Mouse (Mus musculus) heart, postnatal 0 days (tissue): ENCODE measurements around the gene B4galt1. TPM values are rescaled to one million over a fixed set of nuclear protein-coding genes. Genes with fewer than 3 reads are reported as not detected.

Source experiments
- ATAC-seq: fragments of 200-750 bp; cut with Nextera tagmentation; 2 replicates; pipeline ENCODE4 v1.8.0; 2017; ENCODE audit warnings: low read depth, moderate number of reproducible peaks, moderate library complexity; ENCODE audit not compliant: insufficient read depth
- DNase-seq: peaks from one replicate; pipeline ENCODE4 v3.0.0-alpha.2; 2016; ENCODE audit warnings: low spot score
- H3K27ac ChIP-seq: fragments of 300-500 bp; sonication (generic); 2 replicates; pipeline ENCODE4 v1.5.1; 2014; ENCODE audit warnings: low read depth, mild to moderate bottlenecking
- H3K27me3 ChIP-seq: fragments of 300-500 bp; sonication (generic); 2 replicates; pipeline ENCODE4 v1.6.1; 2014; ENCODE audit warnings: low read length, mixed read lengths; ENCODE audit not compliant: control insufficient read depth, insufficient read depth
- H3K36me3 ChIP-seq: fragments of 300-500 bp; sonication (generic); replicated peaks from 2 replicates; pipeline ENCODE4 v1.6.1; 2014; ENCODE audit warnings: low read length, mixed read lengths; ENCODE audit not compliant: control insufficient read depth, insufficient read depth
- H3K4me1 ChIP-seq: fragments of 300-500 bp; sonication (generic); 2 replicates; pipeline ENCODE4 v1.6.1; 2014; ENCODE audit warnings: antibody characterized with exemption; ENCODE audit not compliant: control insufficient read depth, insufficient read depth
- H3K4me2 ChIP-seq: fragments of 300-500 bp; sonication (generic); 2 replicates; pipeline ENCODE4 v1.6.1; 2014; ENCODE audit warnings: low read depth, mild to moderate bottlenecking, low read length, moderate library complexity
- H3K4me3 ChIP-seq: fragments of 300-500 bp; sonication (generic); 2 replicates; pipeline ENCODE4 v1.5.1; 2014; ENCODE audit warnings: low read depth, low read length
- H3K9ac ChIP-seq: fragments of 300-500 bp; sonication (generic); replicated peaks from 2 replicates; pipeline ENCODE4 v1.6.1; 2014; ENCODE audit warnings: low read depth, low read length, mixed read lengths
- H3K9me3 ChIP-seq: fragments of 300-500 bp; sonication (generic); replicated peaks from 2 replicates; pipeline ENCODE4 v1.6.1; 2016; ENCODE audit warnings: low read length; ENCODE audit not compliant: control insufficient read depth
- CTCF ChIP-seq: IDR thresholded peaks from 2 replicates; pipeline ENCODE4 v1.5.1; 2016; ENCODE audit warnings: antibody characterized with exemption, control low read depth, low read depth
- EP300 ChIP-seq: IDR thresholded peaks from 2 replicates; pipeline ENCODE4 v1.6.1; 2016; ENCODE audit warnings: antibody characterized with exemption, low read depth
- WGBS: fragments of 180-500 bp; shearing (Covaris S2); extraction: QIAGEN DNeasy Blood & Tissue Kit; methylation state at CpG from one replicate; pipeline ENCODE4 v1.1.7; 2014; 5-methylcytosine and 5-hydroxymethylcytosine counted together
- polyA plus RNA-seq: library from polyadenylated mRNA; unstranded; fragments of >200 nt; fragmentation: Nextera tagmentation; extraction: Ambion mirVana; gene quantifications from 2 replicates; pipeline ENCODE4 v1.2.1, GENCODE M21; 2015
- total RNA-seq: library from RNA; depleted of rRNA; stranded (reverse); fragments of >200 nt; gene quantifications from 2 replicates; pipeline ENCODE4 v1.2.3, GENCODE M21; 2014; ENCODE audit warnings: low replicate concordance

Gene B4galt1
- total and polyA plus RNA-seq, 2 experiments from 2014 or later, result 49.6 to 125 TPM

DNA sequence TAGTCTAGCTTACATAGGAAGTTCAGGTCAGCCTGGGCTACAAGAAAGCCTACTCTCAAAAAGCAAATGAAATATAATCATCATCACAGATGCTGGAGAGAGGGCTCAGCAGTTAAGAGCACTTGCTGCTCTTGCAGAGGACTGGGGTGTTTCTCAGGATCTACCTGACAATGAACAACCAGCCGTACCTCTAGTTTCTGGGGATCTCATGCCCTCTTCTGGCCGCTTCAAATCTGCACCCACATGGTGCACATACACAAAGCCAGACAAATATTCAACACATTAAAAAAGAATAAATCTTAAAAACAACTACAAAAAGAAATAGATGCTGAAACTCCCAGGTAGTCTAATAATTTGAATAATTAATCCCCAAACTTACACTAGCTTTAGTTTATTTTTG is 41.8 kb upstream of the B4galt1 start:
- Histone ChIP-seq H3K4me1 (no peaks in the 10 kb centered on the region), H3K9ac (no peak overlapping the region), H3K4me3 (no peak overlapping the region), H3K27me3 (no peaks in the 10 kb centered on the region), H3K27ac (no peak overlapping the region), H3K36me3 (no peaks in the 10 kb centered on the region), H3K4me2 (no peak overlapping the region), H3K9me3 (0 out of 2 replicates have a peak, but pooled peaks cover 5% of the 10 kb centered on the region)
- no peak for TF ChIP-seq EP300
- TF ChIP-seq CTCF, result no peak
- whole genome bisulfite sequencing, result 87% methylated on average over 2 of the region's 2 CpGs
- no peak for ATAC-seq
- DNase-seq, result no peak

DNA sequence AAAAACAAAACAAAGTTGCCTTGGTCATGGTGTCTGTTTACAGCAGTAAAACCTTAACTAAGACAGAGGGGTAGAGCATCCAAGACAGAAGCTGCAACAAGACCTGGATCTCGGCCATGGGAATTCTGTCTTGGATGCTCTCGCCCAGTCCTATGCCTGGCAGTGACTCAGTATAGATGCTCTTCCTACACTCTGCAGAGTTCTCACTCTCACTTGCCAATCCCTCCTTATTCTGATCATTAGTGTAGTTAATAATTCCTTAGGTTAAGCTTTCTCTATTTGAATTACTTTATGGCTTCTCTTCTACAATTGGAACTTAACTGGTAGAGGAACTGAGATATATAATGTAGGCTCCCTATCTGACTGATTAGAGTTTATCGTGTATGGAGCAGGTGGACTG is 41.3 kb upstream of the B4galt1 start:
- 83% methylated on average over 3 of the region's 3 CpGs for WGBS
- ATAC-seq (no peak), DNase-seq (no peak)
- Histone ChIP-seq H3K27ac (no peak overlapping the region), H3K4me3 (no peak overlapping the region), H3K27me3 (no peaks in the 10 kb centered on the region), H3K4me2 (no peak overlapping the region), H3K9me3 (0 out of 2 replicates have a peak, but pooled peaks cover 5% of the 10 kb centered on the region), H3K4me1 (no peaks in the 10 kb centered on the region), H3K9ac (no peak overlapping the region), H3K36me3 (no peaks in the 10 kb centered on the region)
- TF ChIP-seq EP300 (no peak), CTCF (no peak)

DNA sequence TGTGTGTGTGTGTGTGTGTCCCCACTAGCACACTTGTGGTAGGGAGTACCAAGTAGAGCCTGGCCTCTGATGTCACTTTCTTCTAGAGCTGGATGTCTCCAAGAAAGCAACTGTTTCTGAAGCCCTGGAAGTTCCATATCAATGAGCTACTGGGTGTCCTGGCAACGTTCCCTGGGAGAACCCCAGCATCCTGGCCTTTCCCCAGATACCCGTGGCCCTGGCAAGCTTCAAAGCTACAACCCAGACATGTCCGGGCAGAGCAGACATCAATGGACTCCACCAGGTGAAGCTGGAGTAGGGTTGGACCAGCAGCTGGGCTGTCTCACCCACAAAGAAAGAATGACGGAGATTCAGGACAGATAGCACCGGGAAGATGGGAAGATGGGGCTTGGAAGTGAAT is 37.4 kb upstream of the B4galt1 start:
- no peak for ATAC-seq
- Histone ChIP-seq H3K4me1 (no peaks in the 10 kb centered on the region), H3K27me3 (no peaks in the 10 kb centered on the region), H3K4me3 (no peak overlapping the region), H3K4me2 (no peak overlapping the region), H3K36me3 (no peaks in the 10 kb centered on the region), H3K27ac (no peak overlapping the region), H3K9ac (no peak overlapping the region), H3K9me3 (0 out of 2 replicates have a peak, but pooled peaks cover 5% of the 10 kb centered on the region)
- DNase-seq, result no peak
- TF ChIP-seq CTCF (no peak), EP300 (no peak)
- 61% methylated on average over 5 of the region's 5 CpGs for WGBS

DNA sequence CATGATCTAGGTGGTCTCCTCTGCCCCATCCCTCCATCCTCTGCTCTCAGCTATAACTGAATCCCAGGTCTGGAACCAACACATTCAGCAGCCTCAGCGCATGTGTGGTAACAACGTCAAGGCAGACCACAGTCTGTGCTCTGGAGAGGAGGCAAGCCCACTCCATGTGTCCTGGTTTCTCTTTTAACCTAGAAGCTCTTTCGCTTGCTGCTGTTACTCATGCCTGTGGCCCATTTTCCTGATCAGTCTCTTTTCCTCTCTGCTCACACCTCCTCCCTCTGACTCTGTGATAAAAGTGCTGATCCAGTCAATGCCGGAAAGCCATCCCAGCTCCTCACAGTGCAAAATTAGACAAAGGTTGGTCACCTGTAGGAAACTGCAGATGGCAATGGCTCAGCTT is 36.2 kb upstream of the B4galt1 start:
- 83% methylated on average over 4 of the region's 4 CpGs for WGBS
- no peak for TF ChIP-seq EP300
- TF ChIP-seq CTCF, result no peak
- Histone ChIP-seq H3K27ac (no peak overlapping the region), H3K9ac (no peak overlapping the region), H3K4me3 (no peak overlapping the region), H3K4me1 (no peaks in the 10 kb centered on the region), H3K27me3 (no peaks in the 10 kb centered on the region), H3K4me2 (no peak overlapping the region), H3K9me3 (no peaks in the 10 kb centered on the region), H3K36me3 (no peaks in the 10 kb centered on the region)
- ATAC-seq (no peak), DNase-seq (no peak)

DNA sequence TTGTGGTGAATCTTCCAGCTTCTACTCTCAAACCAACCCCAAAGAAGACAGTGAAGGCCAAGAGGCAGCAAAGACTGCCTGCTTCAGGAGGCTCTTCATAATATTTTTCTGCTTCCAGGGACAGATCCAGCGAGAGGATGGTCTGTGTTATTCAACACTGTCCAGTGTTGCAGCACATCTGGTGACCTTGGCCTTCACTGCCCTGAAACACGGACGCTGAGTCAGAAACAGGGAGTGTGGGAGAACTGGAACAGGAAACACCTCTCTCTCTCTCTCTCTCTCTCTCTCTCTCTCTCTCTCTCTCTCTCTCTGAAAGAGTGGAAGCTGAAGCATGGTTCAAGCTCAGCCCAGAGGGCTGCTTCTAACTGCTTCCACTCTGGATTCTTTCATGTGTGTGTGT is 35.4 kb upstream of the B4galt1 start:
- H3K27me3 ChIP-seq, result no peaks in the 10 kb centered on the region
- H3K4me1 ChIP-seq, result no peaks in the 10 kb centered on the region
- H3K27ac ChIP-seq, result no peak overlapping the region
- ATAC-seq (no peak), DNase-seq (no peak)
- TF ChIP-seq CTCF, result no peak
- TF ChIP-seq EP300, result no peak
- no peaks in the 10 kb centered on the region for H3K9me3 ChIP-seq
- H3K9ac ChIP-seq, result no peak overlapping the region
- no peak overlapping the region for H3K4me3 ChIP-seq
- no peak overlapping the region for H3K4me2 ChIP-seq
- no peaks in the 10 kb centered on the region for H3K36me3 ChIP-seq
- 24% methylated on average over 3 of the region's 3 CpGs for WGBS

DNA sequence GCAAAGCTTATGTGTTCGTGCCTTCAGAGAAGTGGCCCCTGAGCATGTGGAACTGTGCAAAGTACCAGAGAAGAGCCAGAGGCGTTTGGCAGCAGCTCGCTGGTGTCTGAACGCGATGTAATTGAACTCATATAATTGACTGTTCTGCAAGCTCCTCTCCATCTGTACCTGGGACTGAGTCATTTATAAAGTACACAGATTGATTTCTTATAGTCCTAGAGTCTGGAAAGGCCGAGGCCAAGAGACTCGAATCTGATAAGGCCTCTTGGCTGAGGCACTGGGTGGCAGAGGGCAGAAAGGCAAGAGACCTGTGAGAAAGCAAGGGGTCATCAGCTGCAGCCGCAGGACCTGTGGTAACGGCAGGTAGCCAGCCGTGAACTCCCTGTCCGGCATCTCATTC is 35.0 kb upstream of the B4galt1 start:
- Histone ChIP-seq H3K27me3 (no peaks in the 10 kb centered on the region), H3K9me3 (no peaks in the 10 kb centered on the region), H3K4me1 (no peaks in the 10 kb centered on the region), H3K27ac (no peak overlapping the region), H3K4me3 (no peak overlapping the region), H3K4me2 (no peak overlapping the region), H3K36me3 (no peaks in the 10 kb centered on the region), H3K9ac (no peak overlapping the region)
- ATAC-seq (no peak), DNase-seq (no peak)
- WGBS, result 78% methylated on average over 11 of the region's 11 CpGs
- no peak for TF ChIP-seq CTCF
- no peak for TF ChIP-seq EP300
